Mouse (Mus musculus) urinary bladder, postnatal 36 days (tissue): ENCODE measurements around the gene Usp36.
"Not testable (repeated sequence)": the region's sequence is repeated elsewhere in the genome, so short reads cannot be mapped to it uniquely, and the experiment has no call there.

Experiments used
- DNase-seq, 2 experiments: peaks; one replicate each; pipeline ENCODE4 v3.0.0; 2022; ENCODE audit warnings: low spot score in 2 of 2, mixed read lengths in 1 of 2

Gene Usp36

GRCm38 (mm10) chr11:118289999-118290889, at the start of gene Usp36:
Gene Usp36 (minus strand): TSS chr11:118290244.
- peak; percentile 99 to 100 for DNase-seq

GRCm38 (mm10) chr11:118337491-118338168, 47.6 kb upstream of the Usp36 start:
- DNase-seq: no peak

- DNase-seq: no peak
Measured at GRCm38 (mm10) chr11:118333431-118333830, 43.4 kb upstream of the Usp36 start.

- DNase-seq: peak in 1 of 2 experiments; percentile 70
Measured at GRCm38 (mm10) chr11:118332376-118332775, 42.3 kb upstream of the Usp36 start.

GRCm38 (mm10) chr11:118330777-118331176, 40.7 kb upstream of the Usp36 start:
- DNase-seq: no peak

- no peak for DNase-seq
Measured at GRCm38 (mm10) chr11:118330361-118330760, 40.3 kb upstream of the Usp36 start.

- no peak for DNase-seq
Measured at GRCm38 (mm10) chr11:118328947-118329346, 38.9 kb upstream of the Usp36 start.

GRCm38 (mm10) chr11:118328511-118328910, 38.5 kb upstream of the Usp36 start:
- no peak for DNase-seq

- DNase-seq: peak; percentile 66 to 76
Measured at GRCm38 (mm10) chr11:118326991-118327971, 37.2 kb upstream of the Usp36 start.

GRCm38 (mm10) chr11:118326491-118326890, 36.4 kb upstream of the Usp36 start:
- DNase-seq: no peak

- DNase-seq: no peak
Measured at GRCm38 (mm10) chr11:118324541-118324940, 34.5 kb upstream of the Usp36 start.

- DNase-seq: no peak
Measured at GRCm38 (mm10) chr11:118323974-118324373, 33.9 kb upstream of the Usp36 start.

- DNase-seq: no peak
Measured at GRCm38 (mm10) chr11:118322647-118323046, 32.6 kb upstream of the Usp36 start.

GRCm38 (mm10) chr11:118321971-118322370, 31.9 kb upstream of the Usp36 start:
- no peak for DNase-seq

GRCm38 (mm10) chr11:118321500-118321899, 31.5 kb upstream of the Usp36 start:
- DNase-seq: no peak

- DNase-seq: no peak
Measured at GRCm38 (mm10) chr11:118318678-118319077, 28.6 kb upstream of the Usp36 start.

- DNase-seq: peak in 1 of 2 experiments; percentile 45
Measured at GRCm38 (mm10) chr11:118317129-118317528, 27.1 kb upstream of the Usp36 start.

- no peak for DNase-seq
Measured at GRCm38 (mm10) chr11:118316231-118316806, 26.3 kb upstream of the Usp36 start.

GRCm38 (mm10) chr11:118312132-118312723, 22.2 kb upstream of the Usp36 start:
- no peak for DNase-seq

- DNase-seq: not testable (repeated sequence)
Measured at GRCm38 (mm10) chr11:118307962-118308361, 17.9 kb upstream of the Usp36 start.

- not testable (repeated sequence) for DNase-seq
Measured at GRCm38 (mm10) chr11:118303959-118304358, 13.9 kb upstream of the Usp36 start.
